Mouse (Mus musculus): ENCODE data around the gene Rbms1. TPM values are rescaled to one million over a fixed set of nuclear protein-coding genes. Genes with fewer than 3 reads are reported as not detected.

Gene Rbms1
- polyA plus RNA-seq, 1 experiment = 23.8 TPM

DNA sequence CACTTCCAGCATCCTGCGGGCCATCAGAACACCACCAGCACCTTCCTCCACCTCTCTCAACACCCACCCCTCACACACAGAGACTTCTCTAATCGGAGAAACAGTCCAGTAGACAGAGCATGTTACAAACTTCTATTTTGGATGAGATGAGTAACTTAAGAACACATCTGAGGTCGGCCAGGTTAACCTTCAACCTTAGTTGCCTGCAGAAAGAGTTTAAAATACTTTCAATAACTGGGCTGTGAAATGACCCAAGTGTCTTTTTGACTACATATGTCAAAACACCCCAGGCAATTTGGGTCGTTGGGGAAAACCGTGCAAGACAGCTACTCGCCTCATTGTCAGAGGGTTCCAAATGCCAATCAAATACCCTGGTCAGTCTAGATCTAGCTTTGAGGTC is 250.5 kb downstream of the Rbms1 start:
- TF ChIP-seq CTCF (IDR thresholded peaks at IDR 0.05; ENCODE audit: control insufficient read depth, insufficient read depth, low read length) (no peak), POLR2A (IDR thresholded peaks at IDR 0.05; ENCODE audit: borderline replicate concordance, control insufficient read depth, low read depth, low read length) (no peak)
- Histone ChIP-seq H3K27ac (ENCODE audit: control insufficient read depth, insufficient read depth, low read depth, low read length, poor library complexity) (no peak overlapping the region), H3K4me3 (replicated peaks; ENCODE audit: control insufficient read depth, low read depth, low read length) (no peak overlapping the region), H3K4me1 (ENCODE audit: control insufficient read depth, insufficient read depth, low read length) (no peaks in the 10 kb centered on the region)
- 81% methylated on average over 6 of the region's 6 CpGs for WGBS

DNA sequence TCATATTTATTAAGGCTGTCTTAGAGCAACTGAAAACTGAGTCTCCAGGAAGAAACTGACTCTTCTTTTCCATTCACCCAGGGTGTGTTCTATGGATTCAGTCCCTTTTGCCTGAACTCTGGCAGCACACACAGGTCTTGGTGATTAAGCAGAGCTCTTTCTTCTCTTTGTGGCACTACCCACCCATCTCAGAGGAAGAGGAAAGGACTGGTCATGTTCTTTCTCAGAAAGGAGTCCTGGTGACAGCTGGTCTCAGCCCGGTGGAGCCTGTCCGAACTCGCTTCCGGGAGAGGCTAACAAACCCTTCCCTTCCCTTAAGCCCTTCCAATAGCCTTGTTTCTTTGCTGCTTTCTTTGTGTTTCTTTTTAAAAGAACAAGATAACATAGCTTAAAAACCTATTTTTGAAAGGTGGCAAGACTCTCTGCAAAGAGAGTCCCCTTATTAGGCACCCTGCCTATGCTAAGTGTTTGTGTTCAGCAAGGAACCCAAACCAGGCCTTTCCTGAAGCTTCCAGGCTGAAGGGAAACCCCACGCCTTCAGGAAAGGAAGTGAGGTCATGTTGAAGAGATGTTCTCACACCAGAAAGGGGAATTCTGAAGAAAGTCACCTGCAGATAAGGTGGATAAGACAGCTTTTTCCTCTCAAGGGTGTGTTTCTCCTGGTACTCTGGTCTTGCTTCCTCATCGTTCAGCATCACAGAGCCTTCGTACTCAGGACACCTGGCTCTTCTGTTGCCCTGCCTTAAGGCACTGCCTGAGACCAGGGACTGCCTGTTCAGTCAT is 251.7 kb downstream of the Rbms1 start:
- TF ChIP-seq POLR2A (IDR thresholded peaks at IDR 0.05; ENCODE audit: borderline replicate concordance, control insufficient read depth, low read depth, low read length) = no peak
- no peak for TF ChIP-seq CTCF (IDR thresholded peaks at IDR 0.05; ENCODE audit: control insufficient read depth, insufficient read depth, low read length)
- Histone ChIP-seq H3K27ac (ENCODE audit: control insufficient read depth, insufficient read depth, low read depth, low read length, poor library complexity) (no peak overlapping the region), H3K4me1 (ENCODE audit: control insufficient read depth, insufficient read depth, low read length) (no peaks in the 10 kb centered on the region), H3K4me3 (replicated peaks; ENCODE audit: control insufficient read depth, low read depth, low read length) (no peak overlapping the region)
- 72% methylated on average over 7 of the region's 7 CpGs for WGBS

DNA sequence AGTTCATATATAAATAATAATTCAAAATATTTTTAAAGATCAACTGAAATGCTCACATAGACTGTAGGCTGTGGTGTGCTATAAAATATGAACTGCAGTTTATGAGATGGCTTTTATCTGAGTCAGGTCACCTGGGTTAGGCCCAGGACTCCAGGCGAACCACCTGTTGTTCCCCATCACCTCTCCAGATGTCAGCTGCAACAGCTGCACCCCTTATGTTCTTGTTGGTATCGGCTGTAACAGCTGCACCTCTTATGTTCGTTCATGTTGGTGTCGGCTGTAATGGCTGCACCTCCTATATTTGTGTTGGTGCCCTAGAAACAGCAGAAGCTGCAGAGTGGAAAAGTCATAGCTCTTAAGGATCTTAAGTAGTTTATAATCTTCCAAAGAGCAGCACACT is 252.7 kb downstream of the Rbms1 start:
- TF ChIP-seq POLR2A (IDR thresholded peaks at IDR 0.05; ENCODE audit: borderline replicate concordance, control insufficient read depth, low read depth, low read length) = no peak
- TF ChIP-seq CTCF (IDR thresholded peaks at IDR 0.05; ENCODE audit: control insufficient read depth, insufficient read depth, low read length) = no peak
- 71% methylated on average over 4 of the region's 4 CpGs for WGBS
- no peak overlapping the region for H3K4me3 ChIP-seq (replicated peaks; ENCODE audit: control insufficient read depth, low read depth, low read length)
- H3K4me1 ChIP-seq (ENCODE audit: control insufficient read depth, insufficient read depth, low read length) = no peaks in the 10 kb centered on the region
- H3K27ac ChIP-seq (ENCODE audit: control insufficient read depth, insufficient read depth, low read depth, low read length, poor library complexity) = no peak overlapping the region

GRCm38 (mm10) chr2:60708671-60709070 is 254.3 kb downstream of the Rbms1 start:
- Histone ChIP-seq H3K27ac (ENCODE audit: control insufficient read depth, insufficient read depth, low read depth, low read length, poor library complexity) (no peak overlapping the region), H3K4me1 (ENCODE audit: control insufficient read depth, insufficient read depth, low read length) (no peaks in the 10 kb centered on the region), H3K4me3 (replicated peaks; ENCODE audit: control insufficient read depth, low read depth, low read length) (no peak overlapping the region)
- WGBS = 65% methylated on average over 3 of the region's 3 CpGs
- TF ChIP-seq CTCF (IDR thresholded peaks at IDR 0.05; ENCODE audit: control insufficient read depth, insufficient read depth, low read length) = no peak
- no peak for TF ChIP-seq POLR2A (IDR thresholded peaks at IDR 0.05; ENCODE audit: borderline replicate concordance, control insufficient read depth, low read depth, low read length)

- Histone ChIP-seq H3K4me1 (ENCODE audit: control insufficient read depth, insufficient read depth, low read length) (no peaks in the 10 kb centered on the region), H3K4me3 (replicated peaks; ENCODE audit: control insufficient read depth, low read depth, low read length) (no peak overlapping the region), H3K27ac (ENCODE audit: control insufficient read depth, insufficient read depth, low read depth, low read length, poor library complexity) (no peak overlapping the region)
- 72% methylated on average over 3 of the region's 3 CpGs for WGBS
- no peak for TF ChIP-seq CTCF (IDR thresholded peaks at IDR 0.05; ENCODE audit: control insufficient read depth, insufficient read depth, low read length)
- no peak for TF ChIP-seq POLR2A (IDR thresholded peaks at IDR 0.05; ENCODE audit: borderline replicate concordance, control insufficient read depth, low read depth, low read length)
Observed at GRCm38 (mm10) chr2:60706866-60707265, 256.1 kb downstream of the Rbms1 start.

DNA sequence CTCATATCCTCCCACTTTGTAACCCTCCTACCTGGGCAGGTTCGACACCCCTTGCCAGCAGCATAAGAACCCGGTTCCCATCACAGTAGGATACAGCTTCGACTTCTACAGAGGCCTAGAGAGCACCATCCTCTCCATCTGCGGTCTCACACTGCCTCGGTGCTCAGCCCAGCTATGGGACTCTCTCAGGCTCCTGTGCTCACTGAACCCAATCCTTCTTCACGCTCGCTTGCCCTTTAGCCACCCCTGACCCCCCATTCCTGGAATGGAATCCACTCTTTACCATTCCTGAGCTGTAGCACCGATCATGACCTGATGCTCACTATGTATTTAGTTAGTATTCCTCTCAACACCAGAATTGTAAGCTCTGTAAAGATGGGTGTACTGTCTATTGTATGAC is 257.6 kb downstream of the Rbms1 start:
- 83% methylated on average over 8 of the region's 8 CpGs for WGBS
- Histone ChIP-seq H3K27ac (ENCODE audit: control insufficient read depth, insufficient read depth, low read depth, low read length, poor library complexity) (no peak overlapping the region), H3K4me1 (ENCODE audit: control insufficient read depth, insufficient read depth, low read length) (no peaks in the 10 kb centered on the region), H3K4me3 (replicated peaks; ENCODE audit: control insufficient read depth, low read depth, low read length) (no peak overlapping the region)
- TF ChIP-seq CTCF (IDR thresholded peaks at IDR 0.05; ENCODE audit: control insufficient read depth, insufficient read depth, low read length) (no peak), POLR2A (IDR thresholded peaks at IDR 0.05; ENCODE audit: borderline replicate concordance, control insufficient read depth, low read depth, low read length) (no peak)

DNA sequence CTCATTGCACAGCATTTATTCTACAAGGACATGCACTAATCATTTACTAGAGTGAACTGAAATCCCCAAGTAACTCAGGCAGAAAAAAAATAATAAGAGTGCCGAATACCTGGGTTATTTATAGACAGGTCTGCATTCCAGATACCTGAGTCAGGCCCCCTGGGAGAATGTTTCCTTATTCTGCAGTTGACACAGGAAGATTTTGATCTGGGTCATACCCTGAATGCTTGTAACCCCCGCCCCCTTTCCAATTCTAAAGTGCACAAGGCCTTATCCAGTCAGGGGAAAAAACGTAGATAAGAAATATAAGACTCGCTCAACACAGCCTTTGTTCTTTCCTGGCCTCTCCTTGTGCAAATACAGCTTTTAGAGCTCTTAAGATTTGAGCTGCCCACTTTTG is 259.7 kb downstream of the Rbms1 start:
- Histone ChIP-seq H3K4me3 (replicated peaks; ENCODE audit: control insufficient read depth, low read depth, low read length) (no peak overlapping the region), H3K4me1 (ENCODE audit: control insufficient read depth, insufficient read depth, low read length) (no peaks in the 10 kb centered on the region), H3K27ac (ENCODE audit: control insufficient read depth, insufficient read depth, low read depth, low read length, poor library complexity) (no peak overlapping the region)
- 68% methylated on average over 4 of the region's 4 CpGs for WGBS
- no peak for TF ChIP-seq CTCF (IDR thresholded peaks at IDR 0.05; ENCODE audit: control insufficient read depth, insufficient read depth, low read length)
- no peak for TF ChIP-seq POLR2A (IDR thresholded peaks at IDR 0.05; ENCODE audit: borderline replicate concordance, control insufficient read depth, low read depth, low read length)

- H3K27ac ChIP-seq (ENCODE audit: control insufficient read depth, insufficient read depth, low read depth, low read length, poor library complexity) = no peak overlapping the region
- H3K4me3 ChIP-seq (replicated peaks; ENCODE audit: control insufficient read depth, low read depth, low read length) = no peak overlapping the region
- no peaks in the 10 kb centered on the region for H3K4me1 ChIP-seq (ENCODE audit: control insufficient read depth, insufficient read depth, low read length)
- 79% methylated on average over 4 of the region's 4 CpGs for WGBS
- TF ChIP-seq CTCF (IDR thresholded peaks at IDR 0.05; ENCODE audit: control insufficient read depth, insufficient read depth, low read length) (no peak), POLR2A (IDR thresholded peaks at IDR 0.05; ENCODE audit: borderline replicate concordance, control insufficient read depth, low read depth, low read length) (no peak)
Observed at GRCm38 (mm10) chr2:60700956-60701355, 262.0 kb downstream of the Rbms1 start.

Other genes with a start within 250 kb of the Rbms1 start
- not detected in 2 replicates for gene Itgb6, start 240.5 kb downstream of the Rbms1 start, polyA plus RNA-seq (2011; ENCODE audit: insufficient read depth, insufficient read length, low replicate concordance, missing spikeins)

Measured in bone marrow, adult 2 months (tissue).